Mouse (Mus musculus) stomach, postnatal 0 days (tissue): Measurements from ENCODE around the gene Polr1a.

Experiments used
- CTCF ChIP-seq: IDR thresholded peaks from 2 replicates; pipeline ENCODE4 v1.5.1; 2016; ENCODE audit warnings: antibody characterized with exemption, low read depth, mild to moderate bottlenecking, moderate library complexity
- EP300 ChIP-seq: optimal IDR thresholded peaks from 2 replicates; pipeline ENCODE3; 2016; ENCODE audit warnings: antibody characterized with exemption

DNA sequence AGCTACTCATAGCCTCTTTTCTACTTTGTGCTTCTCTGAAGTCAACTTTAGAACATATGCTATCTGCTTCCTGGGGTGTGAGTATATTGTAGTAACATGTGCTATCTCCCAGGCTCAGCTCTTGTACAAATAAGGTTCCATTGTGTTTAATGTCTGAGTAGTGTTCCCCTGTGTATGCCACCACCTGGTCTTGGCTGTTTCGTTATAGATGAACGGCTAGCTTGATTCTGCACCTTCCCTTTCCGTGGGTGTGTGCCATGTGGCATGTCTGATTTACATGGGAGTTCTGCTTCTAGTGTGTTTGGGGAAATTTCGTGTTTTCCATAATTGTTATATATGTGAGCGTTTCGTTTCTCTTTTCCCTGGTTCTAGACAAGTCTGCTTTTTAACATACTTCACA lies 36.2 kb downstream of the Polr1a start:
- TF ChIP-seq CTCF = no peak
- TF ChIP-seq EP300 = no peak
